Mouse (Mus musculus): ENCODE data around the gene Armcx4.

DNA sequence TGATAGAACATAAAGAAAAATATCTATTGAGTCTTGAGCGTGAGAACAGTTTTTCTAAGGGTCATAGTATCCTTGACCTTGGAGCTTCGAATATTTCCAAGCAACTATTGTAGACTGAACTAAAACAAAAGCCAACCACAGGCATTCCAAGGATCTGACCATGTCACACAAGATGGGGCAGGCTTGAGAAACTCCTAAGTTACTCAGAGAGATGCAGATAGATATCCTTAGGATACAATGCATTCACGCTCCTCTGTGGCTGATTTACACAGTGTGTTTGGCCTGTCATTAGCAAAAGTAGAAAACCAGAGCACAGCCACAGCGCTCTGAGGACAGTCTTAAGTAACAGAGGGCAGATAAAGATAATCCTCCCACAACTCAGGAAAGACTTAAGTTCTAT, 52.8 kb downstream of the Armcx4 start:
- TF ChIP-seq GATA1 (IDR thresholded peaks at IDR 0.05; ENCODE audit: low read length) (no peak), TAL1 (IDR thresholded peaks at IDR 0.05; ENCODE audit: low read length) (no peak)
